Mouse (Mus musculus) neural tube, embryonic 14.5 days (tissue): ENCODE measurements around the gene Styx. TPM values are rescaled to one million over a fixed set of nuclear protein-coding genes. Genes with fewer than 3 reads are reported as not detected.
"Not testable (repeated sequence)": the region's sequence is repeated elsewhere in the genome, so short reads cannot be mapped to it uniquely, and the experiment has no call there.

Source experiments
- ATAC-seq: fragments of 200-750 bp; cut with Nextera tagmentation; 2 replicates; pipeline ENCODE4 v1.8.0; 2017; ENCODE audit warnings: low read depth, mild to moderate bottlenecking, moderate TSS enrichment, moderate library complexity
- H3K27ac ChIP-seq: fragments of 300-500 bp; sonication (generic); 2 replicates; pipeline ENCODE4 v1.5.1; 2014; ENCODE audit warnings: low read depth, mild to moderate bottlenecking, control low read depth, low read length, moderate library complexity, mixed read lengths
- H3K27me3 ChIP-seq: fragments of 300-500 bp; sonication (generic); 2 replicates; pipeline ENCODE4 v1.6.1; 2014; ENCODE audit warnings: low read length; ENCODE audit not compliant: control insufficient read depth, insufficient read depth
- H3K36me3 ChIP-seq: fragments of 300-500 bp; sonication (generic); 2 replicates; pipeline ENCODE4 v1.6.1; 2014; ENCODE audit warnings: low read length, mixed read lengths; ENCODE audit not compliant: control insufficient read depth, insufficient read depth
- H3K4me1 ChIP-seq: fragments of 300-500 bp; sonication (generic); 2 replicates; pipeline ENCODE4 v1.6.1; 2014; ENCODE audit warnings: low read length; ENCODE audit not compliant: control insufficient read depth, insufficient read depth
- H3K4me2 ChIP-seq: fragments of 300-500 bp; sonication (generic); 2 replicates; pipeline ENCODE4 v1.6.1; 2014; ENCODE audit warnings: mild to moderate bottlenecking, low read depth, low read length, control low read depth
- H3K4me3 ChIP-seq: fragments of 300-500 bp; sonication (generic); 2 replicates; pipeline ENCODE4 v1.5.1; 2014; ENCODE audit warnings: low read depth, low read length, control low read depth, mixed read lengths
- H3K9ac ChIP-seq: fragments of 300-500 bp; sonication (generic); replicated peaks from 2 replicates; pipeline ENCODE4 v1.6.1; 2014; ENCODE audit warnings: low read depth, mild to moderate bottlenecking, control low read depth, low read length, mixed read lengths
- H3K9me3 ChIP-seq: fragments of 300-500 bp; sonication (generic); 2 replicates; pipeline ENCODE4 v1.6.1; 2016; ENCODE audit warnings: low read length; ENCODE audit not compliant: control insufficient read depth
- WGBS: fragments of 180-500 bp; shearing (Covaris S2); extraction: QIAGEN DNeasy Blood & Tissue Kit; methylation state at CpG from one replicate; pipeline ENCODE4 v1.1.7; 2014; 5-methylcytosine and 5-hydroxymethylcytosine counted together
- microRNA-seq: library from miRNA; unstranded; fragments of <30 nt; microRNA quantifications from one replicate; pipeline ENCODE4, GENCODE M21; 2016
- polyA plus RNA-seq: library from polyadenylated mRNA; unstranded; fragments of >200 nt; fragmentation: Nextera tagmentation; extraction: Ambion mirVana; gene quantifications from 2 replicates; pipeline ENCODE4 v1.2.1, GENCODE M21; 2014

The Styx gene
- polyA plus RNA-seq, 1 experiment from 2014 or later, result 74.1 TPM

GRCm38 (mm10) chr14:45464036-45465035 is 113.4 kb downstream of the Styx start:
- ATAC-seq, result no peak
- H3K9ac ChIP-seq, result no peak overlapping the region
- no peaks in the 10 kb centered on the region for H3K27me3 ChIP-seq
- H3K27ac ChIP-seq, result no peak overlapping the region
- no peak overlapping the region for H3K4me2 ChIP-seq
- peaks cover 24% of the 10 kb centered on the region for H3K36me3 ChIP-seq
- no peak overlapping the region for H3K4me3 ChIP-seq
- no peaks in the 10 kb centered on the region for H3K9me3 ChIP-seq
- peaks cover 15% of the 10 kb centered on the region for H3K4me1 ChIP-seq
- 66% methylated on average over 19 of the region's 19 CpGs for WGBS

GRCm38 (mm10) chr14:45466371-45466770 is 115.5 kb downstream of the Styx start:
- not testable (repeated sequence) for H3K27me3 ChIP-seq, ATAC-seq, H3K4me3 ChIP-seq, H3K27ac ChIP-seq, H3K9ac ChIP-seq, H3K9me3 ChIP-seq, H3K4me2 ChIP-seq
- 95% methylated on average over 8 of the region's 8 CpGs for WGBS
- H3K36me3 ChIP-seq, result peaks cover 24% of the 10 kb centered on the region
- H3K4me1 ChIP-seq, result peaks cover 15% of the 10 kb centered on the region

GRCm38 (mm10) chr14:45469446-45469845 is 118.6 kb downstream of the Styx start:
- Histone ChIP-seq H3K27ac (no peak overlapping the region), H3K4me1 (no peaks in the 10 kb centered on the region; the same call in 1 of the 2 replicates), H3K9me3 (no peaks in the 10 kb centered on the region), H3K4me3 (no peak overlapping the region), H3K27me3 (no peaks in the 10 kb centered on the region), H3K9ac (no peak overlapping the region), H3K4me2 (no peak overlapping the region), H3K36me3 (peaks cover 26% of the 10 kb centered on the region)
- 94% methylated on average over 8 of the region's 8 CpGs for WGBS
- ATAC-seq, result no peak

Small RNAs within 50 kb of the gene (microRNA-seq; reads per million reads assigned to microRNA genes)
- not detected for gene Gm25353

Other genes with a start within 250 kb of the Styx start
- 23.5 and 25.0 TPM in 2 replicates for gene Gpr137c, start 131.4 kb upstream of the Styx start, polyA plus RNA-seq
- 45.4 and 45.7 TPM in 2 replicates for gene Txndc16, start 130.8 kb upstream of the Styx start, polyA plus RNA-seq
- 21.1 and 24.3 TPM in 2 replicates for gene Ero1l, start 32.3 kb upstream of the Styx start, polyA plus RNA-seq
- 184 and 192 TPM in 2 replicates for gene Psmc6, start 21.3 kb upstream of the Styx start, polyA plus RNA-seq
- gene Gnpnat1, start 53.8 kb downstream of the Styx start, polyA plus RNA-seq, result 30.8 and 31.0 TPM in 2 replicates
- 61.1 and 67.9 TPM in 2 replicates for gene Fermt2, start 179.0 kb downstream of the Styx start, polyA plus RNA-seq